In the genomic region with DNA sequence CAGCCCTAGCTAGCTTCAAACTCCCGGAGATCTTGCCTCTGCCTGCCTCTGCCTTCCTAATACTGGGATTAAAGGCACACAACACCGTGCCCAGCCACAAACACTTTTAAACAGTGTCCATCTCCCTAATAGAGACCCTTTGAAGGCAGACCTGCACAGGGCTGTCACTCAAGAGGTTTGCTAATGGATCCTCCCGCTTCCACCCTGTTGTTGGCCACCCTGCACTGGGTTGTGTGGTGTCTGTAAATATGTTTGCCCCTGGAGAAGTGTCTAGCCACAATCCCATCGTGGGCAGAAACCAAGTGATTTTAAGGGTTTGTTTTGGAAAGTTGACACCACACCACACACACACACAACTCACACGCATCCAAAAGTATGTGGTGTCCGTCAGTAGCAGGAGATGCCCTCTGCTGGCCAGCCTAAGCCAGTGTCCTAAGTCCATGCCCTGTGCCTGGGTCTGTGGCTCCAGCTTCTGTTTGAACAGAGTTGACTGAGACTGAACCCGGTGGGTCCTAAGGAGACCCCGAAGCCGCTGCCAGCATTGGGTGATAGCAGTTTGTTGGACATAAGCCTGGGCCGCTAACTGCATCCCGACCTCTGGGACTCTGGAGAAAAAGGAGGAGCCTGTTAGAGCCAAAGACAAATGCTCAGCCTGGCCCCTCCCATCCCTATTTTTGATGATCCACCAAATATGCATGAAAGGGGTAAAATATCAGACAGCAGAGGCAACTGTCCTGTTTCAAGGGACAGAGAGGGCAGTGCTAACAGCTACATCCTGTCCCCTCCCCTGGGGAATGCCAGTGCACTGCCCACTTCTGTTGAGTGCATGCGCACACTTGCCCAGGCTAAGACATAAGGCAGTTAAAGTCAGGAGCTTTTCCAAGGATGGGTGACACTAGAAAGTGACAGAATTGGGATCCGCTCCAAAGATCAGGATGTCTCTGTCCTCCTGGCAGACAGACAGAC, we compare ENCODE assay signal across 9 mouse cellular contexts. TPM values are rescaled to one million over a fixed set of nuclear protein-coding genes. Genes with fewer than 3 reads are reported as not detected.
A peak's percentile ranks its signal among the peaks of the same experiment; 100 is the strongest.
DNase-seq lines count a peak whose midpoint lies in the region; ATAC-seq and TF ChIP-seq lines count a peak whose summit lies in the region.
"Had no signal": no experiment of that assay in that cellular context is flagged by ENCODE, and none has a peak within 500 bp of the region (broad histone marks: within the 10 kb centered on the region; RNA-seq: fewer than 3 reads in every experiment).

No protein-coding gene starts in this region.

- peak overlapping the region; percentile 89; the same call in 1 of the 2 replicates for H3K27ac ChIP-seq in layer of hippocampus, adult 2 months
- H3K27ac ChIP-seq in forebrain, postnatal 0 days (ENCODE audit: low read depth, low read length) = no peak overlapping the region
- H3K27ac ChIP-seq in kidney, postnatal 0 days = no peak overlapping the region
- H3K27ac ChIP-seq: macrophage had no signal

- no peak overlapping the region for H3K4me3 ChIP-seq in layer of hippocampus, adult 2 months
- H3K4me3 ChIP-seq in forebrain, postnatal 0 days (ENCODE audit: low read depth, low read length) = no peak overlapping the region
- no peak overlapping the region for H3K4me3 ChIP-seq in kidney, postnatal 0 days (replicated peaks; ENCODE audit: low read depth, low read length)

- no peak for DNase-seq in layer of hippocampus, adult 2 months (ENCODE audit: low spot score in 2 of 2)
- no peak for DNase-seq in layer of hippocampus, adult 9-10 months (ENCODE audit: low spot score)
- peak; percentile 54 for DNase-seq in adipocyte (ENCODE audit: low spot score)
- no peak for DNase-seq in forebrain, postnatal 0 days
- peak; percentile 72 for DNase-seq in kidney, postnatal 0 days (ENCODE audit: low spot score)
- DNase-seq in layer of hippocampus, postnatal 36 days = no peak
- DNase-seq in thymus, postnatal 14 days = no peak

- H3K36me3 ChIP-seq in forebrain, postnatal 0 days (ENCODE audit: insufficient read depth) = peaks cover 31% of the 10 kb centered on the region
- H3K36me3 ChIP-seq in kidney, postnatal 0 days (ENCODE audit: insufficient read depth, low read length) = peaks cover 35% of the 10 kb centered on the region

- no peaks in the 10 kb centered on the region for H3K9me3 ChIP-seq in forebrain, postnatal 0 days (ENCODE audit: low read length)
- no peaks in the 10 kb centered on the region for H3K9me3 ChIP-seq in kidney, postnatal 0 days (replicated peaks; ENCODE audit: low read length)

- no peak overlapping the region for H3K4me2 ChIP-seq in forebrain, postnatal 0 days (ENCODE audit: low read depth)
- H3K4me2 ChIP-seq in kidney, postnatal 0 days (ENCODE audit: low read length) = no peak overlapping the region

- H3K4me1 ChIP-seq in forebrain, postnatal 0 days (ENCODE audit: insufficient read depth) = no peaks in the 10 kb centered on the region
- H3K4me1 ChIP-seq in kidney, postnatal 0 days (replicated peaks; ENCODE audit: insufficient read depth, low read length) = no peaks in the 10 kb centered on the region; the same call in 1 of the 2 replicates

- H3K27me3 ChIP-seq in forebrain, postnatal 0 days (ENCODE audit: insufficient read depth, low read length) = no peaks in the 10 kb centered on the region
- H3K27me3 ChIP-seq in kidney, postnatal 0 days (ENCODE audit: insufficient read depth, low read length) = no peaks in the 10 kb centered on the region

- 51% methylated on average over 13 of the region's 13 CpGs for WGBS in forebrain, postnatal 0 days
- WGBS in kidney, postnatal 0 days = 48% methylated on average over 13 of the region's 13 CpGs

- TF ChIP-seq CTCF in layer of hippocampus, adult 2 months (conservative IDR thresholded peaks at IDR 0.05) = peak; percentile 74
- TF ChIP-seq CTCF in forebrain, postnatal 0 days (IDR thresholded peaks at IDR 0.05; ENCODE audit: low read depth) = peak; percentile 55
- TF ChIP-seq CTCF in kidney, postnatal 0 days (IDR thresholded peaks at IDR 0.05; ENCODE audit: low read depth) = peak; percentile 75

- ATAC-seq in forebrain, postnatal 0 days = no peak
- peak; percentile 64 for ATAC-seq in kidney, postnatal 0 days (replicated peaks; ENCODE audit: low FRiP score, low read depth)
- peak; percentile 80 for ATAC-seq in megakaryocyte-erythroid progenitor cell, adult 5-6 weeks (replicated peaks; ENCODE audit: low FRiP score, low TSS enrichment, poor library complexity, severe bottlenecking)

- H3K9ac ChIP-seq in forebrain, postnatal 0 days = no peak overlapping the region
- no peak overlapping the region for H3K9ac ChIP-seq in kidney, postnatal 0 days (ENCODE audit: low read depth, low read length)

RNA-seq across cellular contexts. Expression of gene Mthfr, which starts 21.5 kb away (rescaled TPM):
- total RNA-seq in layer of hippocampus, adult 2 months (2021) = 10 to 100 TPM; 33.5 to 37.2 TPM
- total RNA-seq in forebrain, postnatal 0 days (2014; rRNA removed) = 27.0 and 34.5 TPM in 2 replicates
- 3.6 and 7.9 TPM in 2 replicates for polyA plus RNA-seq in forebrain, postnatal 0 days (2015; fragmentation: Nextera tagmentation; extraction: Ambion mirVana)
- 14.6 and 16.6 TPM in 2 replicates for polyA plus RNA-seq in kidney, postnatal 0 days (2015; fragmentation: Nextera tagmentation; extraction: Ambion mirVana)
- total RNA-seq in megakaryocyte-erythroid progenitor cell, adult 5-6 weeks (2014; fragmentation: Nextera tagmentation) = 2.2 and 5.8 TPM in 2 replicates
- total RNA-seq in megakaryocyte-erythroid progenitor cell, adult 5-6 weeks (2017) = 3.3 and 4.0 TPM in 2 replicates
- 10 to 100 TPM; 29.1 to 33.2 TPM for total RNA-seq in layer of hippocampus, postnatal 36 days (2021)

RNA-seq across cellular contexts. Expression of gene Clcn6, which starts 21.8 kb away (rescaled TPM):
- total RNA-seq in layer of hippocampus, adult 2 months (2021) = 10 to 100 TPM; 77.0 to 77.6 TPM
- total RNA-seq in forebrain, postnatal 0 days (2014; rRNA removed) = 48.2 and 61.0 TPM in 2 replicates
- polyA plus RNA-seq in forebrain, postnatal 0 days (2015; fragmentation: Nextera tagmentation; extraction: Ambion mirVana) = 19.9 and 26.3 TPM in 2 replicates
- polyA plus RNA-seq in kidney, postnatal 0 days (2015; fragmentation: Nextera tagmentation; extraction: Ambion mirVana) = 4.2 and 5.0 TPM in 2 replicates
- total RNA-seq in megakaryocyte-erythroid progenitor cell, adult 5-6 weeks (2014; fragmentation: Nextera tagmentation) = 5.6 and 6.9 TPM in 2 replicates
- 2.9 and 4.4 TPM in 2 replicates for total RNA-seq in megakaryocyte-erythroid progenitor cell, adult 5-6 weeks (2017)
- 10 to 100 TPM; 71.1 to 75.3 TPM for total RNA-seq in layer of hippocampus, postnatal 36 days (2021)

RNA-seq across cellular contexts. Expression of gene Agtrap, which starts 27.4 kb away (rescaled TPM):
- total RNA-seq in layer of hippocampus, adult 2 months (2021) = 1 to 10 TPM; 7.2 to 9.8 TPM
- 3.8 and 4.2 TPM in 2 replicates for total RNA-seq in forebrain, postnatal 0 days (2014; rRNA removed)
- polyA plus RNA-seq in forebrain, postnatal 0 days (2015; fragmentation: Nextera tagmentation; extraction: Ambion mirVana) = 5.6 and 7.9 TPM in 2 replicates
- 38.4 and 38.9 TPM in 2 replicates for polyA plus RNA-seq in kidney, postnatal 0 days (2015; fragmentation: Nextera tagmentation; extraction: Ambion mirVana)
- 15.4 and 26.3 TPM in 2 replicates for total RNA-seq in megakaryocyte-erythroid progenitor cell, adult 5-6 weeks (2014; fragmentation: Nextera tagmentation)
- total RNA-seq in megakaryocyte-erythroid progenitor cell, adult 5-6 weeks (2017) = 11.6 and 20.4 TPM in 2 replicates
- 1 to 10 TPM; 7.3 TPM for total RNA-seq in layer of hippocampus, postnatal 36 days (2021)

RNA-seq across cellular contexts. Expression of gene Nppa, which starts 59.9 kb away (rescaled TPM):
- not detected for total RNA-seq in layer of hippocampus, adult 2 months (2021)
- 1.5 TPM in 1 of 2 replicates, not detected in the other for total RNA-seq in forebrain, postnatal 0 days (2014; rRNA removed)
- 1.1 and 2.2 TPM in 2 replicates for polyA plus RNA-seq in forebrain, postnatal 0 days (2015; fragmentation: Nextera tagmentation; extraction: Ambion mirVana)
- not detected in 2 replicates for polyA plus RNA-seq in kidney, postnatal 0 days (2015; fragmentation: Nextera tagmentation; extraction: Ambion mirVana)
- not detected in 2 replicates for total RNA-seq in megakaryocyte-erythroid progenitor cell, adult 5-6 weeks (2014; fragmentation: Nextera tagmentation)
- not detected in 2 replicates for total RNA-seq in megakaryocyte-erythroid progenitor cell, adult 5-6 weeks (2017)
- not detected for total RNA-seq in layer of hippocampus, postnatal 36 days (2021)
- polyA plus RNA-seq: macrophage had no signal

Comparison
In these comparisons a context has a peak if more than half of its experiments do, and no peak if none do; other contexts are left out.
1. DNase-seq: peak in adipocyte (single experiment) and kidney, postnatal 0 days (single experiment); none in layer of hippocampus, adult 2 months (0 of 2), layer of hippocampus, adult 9-10 months (single experiment), forebrain, postnatal 0 days (single experiment), layer of hippocampus, postnatal 36 days (0 of 2) and thymus, postnatal 14 days (single experiment).
2. Peak in every context shown above with its lines, with median percentiles within 50 percentile points of each other: CTCF ChIP-seq.